Mouse (Mus musculus): Measurements from ENCODE around the gene Epn1.

DNA sequence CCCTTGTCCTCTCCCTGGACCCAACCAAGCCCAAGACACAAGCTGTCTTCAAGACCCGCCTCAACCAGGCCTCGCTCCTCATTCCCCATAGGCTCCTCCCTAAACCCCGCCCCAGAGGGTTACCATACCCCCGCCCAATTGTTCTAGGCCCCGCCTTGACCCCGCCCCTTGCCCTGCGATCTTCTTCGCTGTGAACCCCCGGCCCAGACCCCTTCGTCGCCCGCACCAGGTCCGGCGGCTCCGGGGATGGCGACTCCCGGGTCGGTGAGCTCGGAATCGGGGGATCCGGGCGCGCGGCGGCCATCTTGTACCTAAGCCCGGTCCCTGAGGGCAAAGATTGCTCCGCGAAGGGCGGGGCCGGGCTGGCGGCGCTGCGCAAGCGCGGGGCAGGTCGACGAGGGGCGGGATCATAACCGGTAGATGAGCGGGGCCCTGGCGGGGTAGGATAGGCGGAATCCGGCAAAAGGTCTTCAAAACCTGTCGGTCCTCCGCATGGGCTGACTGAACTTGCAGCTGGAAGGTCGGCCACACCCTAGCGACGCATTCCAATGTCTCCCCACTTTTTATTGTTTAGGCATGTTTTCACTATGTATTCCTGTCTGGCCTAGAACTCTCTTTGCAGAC is 41.8 kb upstream of the Epn1 start, which contains the start of gene Zfp784:
- TF ChIP-seq CTCF (IDR thresholded peaks at IDR 0.05; ENCODE audit: low read depth, low read length) (no peak), EP300 (IDR thresholded peaks at IDR 0.05; ENCODE audit: insufficient read depth, low read depth, low read length) (no peak), POLR2A (IDR thresholded peaks at IDR 0.05; ENCODE audit: insufficient read depth, low read length) (no peak)

Measured in ES-Bruce4 (cell line).